Comparison of ENCODE assay signal across 7 mouse cellular contexts in the genomic region with DNA sequence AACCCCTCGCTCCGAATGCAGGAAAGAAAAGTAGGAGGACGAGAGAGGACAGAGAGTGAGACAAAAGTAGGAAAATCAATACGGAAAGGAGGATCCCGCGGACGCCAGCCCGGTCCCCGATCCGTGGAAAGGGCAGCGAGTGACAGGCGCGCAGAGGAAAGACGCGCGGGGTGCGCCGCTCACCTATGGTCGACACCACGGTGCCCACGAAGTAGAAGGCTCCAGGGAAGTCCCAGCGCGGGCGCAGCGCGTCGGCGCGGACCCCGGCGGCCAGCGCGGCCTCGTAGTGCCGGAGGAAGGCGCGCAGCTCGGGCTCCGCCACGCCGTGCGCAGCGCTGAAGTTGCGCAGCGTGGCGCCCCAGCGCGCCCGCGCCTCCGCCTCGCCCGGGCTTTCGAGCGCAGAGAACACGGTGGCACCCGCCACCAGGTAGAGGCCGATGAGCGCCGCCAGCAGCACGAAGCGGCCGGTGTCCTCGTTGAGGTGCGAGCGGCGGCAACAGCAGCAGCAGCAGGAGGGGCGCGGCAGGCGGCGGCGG. TPM values are rescaled to one million over a fixed set of nuclear protein-coding genes. Genes with fewer than 3 reads are reported as not detected.
DNase-seq lines count a peak whose midpoint lies in the region; ATAC-seq lines count a peak whose summit lies in the region.

No protein-coding gene starts in this region.

- no peak overlapping the region for H3K27ac ChIP-seq in forebrain, embryonic 16.5 days (ENCODE audit: low read length)
- H3K27ac ChIP-seq in midbrain, embryonic 10.5 days (replicated peaks) = peak overlapping the region; percentile 13; the same call in 1 of the 2 replicates

- H3K4me1 ChIP-seq in forebrain, embryonic 16.5 days (replicated peaks; ENCODE audit: control insufficient read depth, insufficient read depth, low read length) = peaks cover 33% of the 10 kb centered on the region
- H3K4me1 ChIP-seq in midbrain, embryonic 10.5 days = peaks cover 36% of the 10 kb centered on the region

- H3K36me3 ChIP-seq in forebrain, embryonic 16.5 days (ENCODE audit: control insufficient read depth, insufficient read depth) = no peaks in the 10 kb centered on the region
- no peaks in the 10 kb centered on the region for H3K36me3 ChIP-seq in midbrain, embryonic 10.5 days

- ATAC-seq in forebrain, embryonic 16.5 days = peak; percentile 55
- ATAC-seq in megakaryocyte progenitor cell, adult 5-6 weeks (replicated peaks; ENCODE audit: poor library complexity) = no peak

- peak overlapping the region; percentile 59 for H3K9ac ChIP-seq in forebrain, embryonic 16.5 days (replicated peaks; ENCODE audit: low read depth, low read length)

- H3K9me3 ChIP-seq in forebrain, embryonic 16.5 days (ENCODE audit: control insufficient read depth, low read length) = no peaks in the 10 kb centered on the region
- no peaks in the 10 kb centered on the region for H3K9me3 ChIP-seq in midbrain, embryonic 10.5 days (replicated peaks)

- under 1% methylated on average over 65 of the region's 72 CpGs for WGBS in forebrain, embryonic 16.5 days
- under 1% methylated on average over 71 of the region's 72 CpGs for WGBS in midbrain, embryonic 10.5 days

- peak overlapping the region; percentile 96 for H3K4me2 ChIP-seq in forebrain, embryonic 16.5 days (ENCODE audit: low read length)

- peaks cover 53% of the 10 kb centered on the region for H3K27me3 ChIP-seq in forebrain, embryonic 16.5 days (replicated peaks; ENCODE audit: control insufficient read depth, insufficient read depth, low read length)
- peaks cover 83% of the 10 kb centered on the region for H3K27me3 ChIP-seq in midbrain, embryonic 10.5 days (ENCODE audit: low read depth, poor library complexity, severe bottlenecking)

- H3K4me3 ChIP-seq in forebrain, embryonic 16.5 days (replicated peaks; ENCODE audit: low read length) = peak overlapping the region; percentile 54
- peak overlapping the region; percentile 62 for H3K4me3 ChIP-seq in midbrain, embryonic 10.5 days

- peak; percentile 32 to 51 for DNase-seq in layer of hippocampus, postnatal 10 days (ENCODE audit: low spot score in 2 of 2)
- no peak for DNase-seq in layer of hippocampus, postnatal 14 days (ENCODE audit: low spot score in 2 of 2)
- peak; percentile 57 to 62 for DNase-seq in cerebellum, postnatal 10 days
- peak; percentile 45 for DNase-seq in midbrain, embryonic 10.5 days (ENCODE audit: low spot score)
- no peak for DNase-seq in lung, adult 18-20 months

RNA-seq across cellular contexts. Expression of a gene that starts 0.8 kb away (rescaled TPM):
- 10 to 100 TPM; 21.0 to 23.1 TPM for total RNA-seq in layer of hippocampus, postnatal 10 days (2021)
- 10 to 100 TPM; 19.1 to 21.0 TPM for total RNA-seq in layer of hippocampus, postnatal 14 days (2021)
- polyA plus RNA-seq in forebrain, embryonic 16.5 days (2015; fragmentation: Nextera tagmentation; extraction: Ambion mirVana) = 0.82 and 1.3 TPM in 2 replicates
- 0.17 TPM in 2 replicates for polyA plus RNA-seq in midbrain, embryonic 10.5 days (2016; fragmentation: Nextera tagmentation; extraction: Ambion mirVana)
- 4.0 and 6.8 TPM in 2 replicates for total RNA-seq in megakaryocyte progenitor cell, adult 5-6 weeks (2015)
- 5.6 and 5.9 TPM in 2 replicates for total RNA-seq in megakaryocyte progenitor cell, adult 5-6 weeks (2017)

Comparison
In these comparisons a context has a peak if more than half of its experiments do, and no peak if none do; other contexts are left out.
1. DNase-seq: peak in layer of hippocampus, postnatal 10 days (2 of 2), cerebellum, postnatal 10 days (2 of 2) and midbrain, embryonic 10.5 days (single experiment); none in layer of hippocampus, postnatal 14 days (0 of 2) and lung, adult 18-20 months (0 of 2).